Mouse (Mus musculus) bone marrow, adult 2 months (tissue): ENCODE results near the gene Itpk1. TPM values are rescaled to one million over a fixed set of nuclear protein-coding genes. Genes with fewer than 3 reads are reported as not detected.

Source experiments
- H3K27ac ChIP-seq: fragments of 200-500 bp; 2 replicates; pipeline ENCODE4 v1.5.1; 2012; ENCODE audit warnings: low read depth, mild to moderate bottlenecking, control low read depth, inconsistent platforms, low read length; ENCODE audit not compliant: control insufficient read depth, poor library complexity, insufficient read depth
- H3K4me1 ChIP-seq: fragments of 200-500 bp; 2 replicates; pipeline ENCODE4 v1.6.1; 2011; ENCODE audit warnings: low read length; ENCODE audit not compliant: control insufficient read depth, insufficient read depth
- H3K4me3 ChIP-seq: fragments of 200-500 bp; replicated peaks from 2 replicates; pipeline ENCODE3; 2011; ENCODE audit warnings: mild to moderate bottlenecking, low read depth, low read length, control low read depth; ENCODE audit not compliant: control insufficient read depth
- CTCF ChIP-seq: fragments of 200-500 bp; IDR thresholded peaks from 2 replicates; pipeline ENCODE4 v1.5.1; 2011; ENCODE audit warnings: low read length, control low read depth; ENCODE audit not compliant: control insufficient read depth, insufficient read depth
- POLR2A ChIP-seq: fragments of 200-500 bp; IDR thresholded peaks from 2 replicates; pipeline ENCODE4 v1.6.1; 2011; ENCODE audit warnings: low read depth, mild to moderate bottlenecking, control low read depth, low read length, borderline replicate concordance; ENCODE audit not compliant: control insufficient read depth
- WGBS: fragments of 180-500 bp; shearing (Covaris S2); methylation state at CpG from one replicate; pipeline ENCODE4 v1.1.7; 2018; 5-methylcytosine and 5-hydroxymethylcytosine counted together
- polyA plus RNA-seq: library from polyadenylated mRNA; stranded (reverse); fragments of >200 nt; gene quantifications from 2 replicates; pipeline ENCODE4 v1.2.4, GENCODE M21; 2011; ENCODE audit warnings: low replicate concordance; ENCODE audit not compliant: missing spikeins, insufficient read depth, insufficient read length

Gene Itpk1
- polyA plus RNA-seq, 1 experiment = 15.8 TPM

GRCm38 (mm10) chr12:102545122-102545521 lies 159.6 kb downstream of the Itpk1 start:
- no peak for TF ChIP-seq CTCF
- TF ChIP-seq POLR2A = no peak
- 74% methylated on average over 6 of the region's 6 CpGs for WGBS
- Histone ChIP-seq H3K27ac (no peak overlapping the region), H3K4me3 (no peak overlapping the region), H3K4me1 (no peaks in the 10 kb centered on the region)

DNA sequence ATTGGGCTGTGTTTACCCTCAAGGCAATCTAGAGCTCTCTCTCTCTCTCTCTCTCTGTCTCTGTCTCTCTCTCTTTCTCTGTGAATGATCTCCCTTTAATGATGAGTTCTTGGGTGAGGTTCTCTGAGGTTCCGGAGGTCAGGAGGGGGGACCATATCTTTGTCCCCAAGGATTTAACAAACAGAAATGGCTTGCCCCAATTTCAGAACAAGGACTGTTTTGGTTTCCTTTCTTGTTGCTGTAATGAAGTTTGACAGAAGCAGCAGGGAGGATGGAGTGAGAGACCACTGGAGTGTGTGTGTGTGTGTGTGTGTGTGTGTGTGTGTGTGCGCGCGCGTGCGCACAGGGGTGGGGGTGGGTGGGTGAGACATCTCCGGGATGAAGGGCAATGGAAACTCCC lies 163.6 kb downstream of the Itpk1 start:
- Histone ChIP-seq H3K27ac (no peak overlapping the region), H3K4me1 (no peaks in the 10 kb centered on the region), H3K4me3 (no peak overlapping the region)
- no peak for TF ChIP-seq CTCF
- no peak for TF ChIP-seq POLR2A
- 92% methylated on average over 7 of the region's 7 CpGs for WGBS

GRCm38 (mm10) chr12:102540278-102540677 lies 164.5 kb downstream of the Itpk1 start:
- Histone ChIP-seq H3K4me1 (no peaks in the 10 kb centered on the region), H3K27ac (no peak overlapping the region), H3K4me3 (no peak overlapping the region)
- WGBS = 74% methylated on average over 8 of the region's 8 CpGs
- TF ChIP-seq POLR2A (no peak), CTCF (no peak)

GRCm38 (mm10) chr12:102535796-102536195 lies 168.9 kb downstream of the Itpk1 start:
- WGBS = 92% methylated on average over 1 of the region's 1 CpGs
- no peak overlapping the region for H3K4me3 ChIP-seq
- no peak for TF ChIP-seq POLR2A
- TF ChIP-seq CTCF = no peak
- H3K27ac ChIP-seq = no peak overlapping the region
- no peaks in the 10 kb centered on the region for H3K4me1 ChIP-seq

GRCm38 (mm10) chr12:102527989-102528388 lies 176.7 kb downstream of the Itpk1 start:
- Histone ChIP-seq H3K4me3 (no peak overlapping the region), H3K4me1 (no peaks in the 10 kb centered on the region; the same call in 1 of the 2 replicates), H3K27ac (no peak overlapping the region)
- TF ChIP-seq CTCF (no peak), POLR2A (no peak)
- 54% methylated on average over 5 of the region's 5 CpGs for WGBS

GRCm38 (mm10) chr12:102524760-102525159 lies 180.0 kb downstream of the Itpk1 start:
- no peak for TF ChIP-seq CTCF
- TF ChIP-seq POLR2A = no peak

GRCm38 (mm10) chr12:102524216-102524615 lies 180.5 kb downstream of the Itpk1 start:
- 42% methylated on average over 3 of the region's 3 CpGs for WGBS
- no peak overlapping the region for H3K27ac ChIP-seq
- TF ChIP-seq CTCF (no peak), POLR2A (no peak)
- H3K4me3 ChIP-seq = no peak overlapping the region
- no peaks in the 10 kb centered on the region; the same call in 1 of the 2 replicates for H3K4me1 ChIP-seq

More at GRCm38 (mm10) chr12:102524760-102525159, 180.0 kb downstream of the Itpk1 start:
- H3K27ac ChIP-seq = no peak overlapping the region
- WGBS = 47% methylated on average over 6 of the region's 6 CpGs
- no peaks in the 10 kb centered on the region; the same call in 1 of the 2 replicates for H3K4me1 ChIP-seq
- no peak overlapping the region for H3K4me3 ChIP-seq

GRCm38 (mm10) chr12:102521777-102522319 lies 182.9 kb downstream of the Itpk1 start:
- H3K27ac ChIP-seq = no peak overlapping the region
- WGBS = 62% methylated on average over 13 of the region's 13 CpGs
- no peak for TF ChIP-seq CTCF
- TF ChIP-seq POLR2A = no peak
- H3K4me1 ChIP-seq = peaks cover 1% of the 10 kb centered on the region; the same call in 1 of the 2 replicates
- no peak overlapping the region for H3K4me3 ChIP-seq

DNA sequence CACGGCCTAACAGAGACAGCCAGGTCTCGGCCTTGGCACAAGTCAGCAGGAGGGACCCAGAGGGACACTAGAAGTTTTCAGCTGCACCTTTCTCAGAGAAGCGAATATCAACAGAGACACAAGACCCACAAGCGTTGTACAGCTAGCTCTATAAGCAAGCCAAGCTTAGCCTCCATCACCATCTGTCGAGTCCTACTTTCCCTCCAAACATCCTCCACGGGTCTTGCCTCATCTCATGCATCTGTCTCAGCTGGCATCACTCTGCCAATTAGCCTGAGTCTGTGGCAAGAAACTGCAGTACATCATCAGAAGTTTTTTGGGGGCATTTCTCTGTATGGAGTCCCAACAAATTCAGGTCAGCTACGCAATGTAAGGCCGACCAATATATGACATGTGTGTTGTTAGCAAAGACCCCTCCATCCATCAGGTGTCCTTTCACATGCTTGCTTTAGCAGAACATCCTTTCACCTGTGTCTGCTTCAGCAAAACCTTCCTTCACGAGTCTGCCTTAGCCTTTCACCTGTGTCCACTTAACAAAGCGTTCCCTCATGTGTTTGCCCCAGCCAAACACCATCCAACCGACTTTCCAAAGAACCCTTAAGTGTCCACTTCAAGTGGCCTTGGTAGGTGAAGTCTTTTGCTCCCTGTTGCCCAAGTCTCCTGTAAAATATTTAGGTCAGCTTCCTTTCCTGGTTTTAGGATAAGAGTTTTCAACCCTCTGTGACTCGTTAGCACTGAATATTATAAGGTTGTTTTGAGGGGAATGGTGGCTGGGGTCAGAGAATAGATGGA lies 184.6 kb downstream of the Itpk1 start:
- H3K27ac ChIP-seq = no peak overlapping the region
- H3K4me3 ChIP-seq = no peak overlapping the region
- WGBS = 80% methylated on average over 12 of the region's 12 CpGs
- TF ChIP-seq CTCF (no peak), POLR2A (no peak)
- H3K4me1 ChIP-seq = peaks cover 1% of the 10 kb centered on the region; the same call in 1 of the 2 replicates

Other genes starting within 250 kb of the Itpk1 start
- gene Golga5, start 235.8 kb downstream of the Itpk1 start, polyA plus RNA-seq = 11.5 and 21.8 TPM in 2 replicates
- gene Chga, start 150.0 kb downstream of the Itpk1 start, polyA plus RNA-seq = 1.3 TPM in 1 of 2 replicates, not detected in the other
- not detected in 2 replicates for gene Moap1, start 38.7 kb upstream of the Itpk1 start, polyA plus RNA-seq
- 3.5 and 7.1 TPM in 2 replicates for gene Tmem251, start 38.8 kb upstream of the Itpk1 start, polyA plus RNA-seq
- not detected in 2 replicates for gene Gm28051, start 52.8 kb upstream of the Itpk1 start, polyA plus RNA-seq
- gene Gon7, start 52.9 kb upstream of the Itpk1 start, polyA plus RNA-seq = 7.2 and 11.1 TPM in 2 replicates
- gene Ubr7, start 53.0 kb upstream of the Itpk1 start, polyA plus RNA-seq = 10.9 and 14.4 TPM in 2 replicates
- 6.1 and 7.3 TPM in 2 replicates for gene Gm20604, start 53.7 kb upstream of the Itpk1 start, polyA plus RNA-seq
- gene Btbd7, start 173.5 kb upstream of the Itpk1 start, polyA plus RNA-seq = 6.8 and 8.0 TPM in 2 replicates
- gene Cox8c, start 194.4 kb upstream of the Itpk1 start, polyA plus RNA-seq = not detected in 2 replicates
- 0.38 and 0.57 TPM in 2 replicates for gene Unc79, start 243.9 kb upstream of the Itpk1 start, polyA plus RNA-seq